Mouse (Mus musculus): ENCODE data around the gene Ppp1r15a.

The Ppp1r15a gene

DNA sequence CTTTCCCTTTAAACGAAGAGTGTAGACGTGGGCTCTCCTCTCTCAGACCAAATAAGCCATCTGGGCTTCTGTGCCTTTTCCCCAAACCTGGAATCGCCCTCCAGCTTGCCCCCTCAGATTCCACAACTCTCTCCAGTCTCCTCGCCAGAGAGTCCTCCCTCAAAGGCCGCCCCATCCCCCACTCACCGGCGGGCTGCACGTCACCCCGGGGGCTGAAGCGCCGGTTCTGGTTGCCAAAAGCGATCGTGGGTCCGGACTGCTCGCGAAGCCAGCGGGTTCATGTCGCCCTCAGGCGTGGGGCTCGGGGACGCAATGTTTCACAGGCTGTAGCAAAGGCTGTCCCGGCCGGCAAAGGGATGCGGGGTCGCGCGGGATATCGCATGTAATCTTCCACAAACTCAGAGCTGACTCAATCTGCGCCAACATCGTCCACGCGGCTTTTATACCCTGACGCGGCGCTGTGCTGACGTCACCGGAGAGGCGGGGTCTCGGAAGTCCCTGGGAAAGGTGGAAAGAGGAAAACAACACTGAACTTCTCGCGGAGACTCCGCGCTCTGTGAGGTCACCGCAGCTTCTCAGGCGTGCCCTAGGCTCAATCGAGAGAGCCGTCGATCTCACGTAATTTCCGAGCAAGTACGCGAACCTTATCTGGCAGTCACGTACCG lies at the start of gene Ppp1r15a, which contains the start of gene Plekha4:
Gene Ppp1r15a, minus strand, starts transcription at position 460 of the 665 bp plus-strand sequence.
Gene Plekha4, plus strand, starts transcription at position 522 of the 665 bp plus-strand sequence.
- peak; percentile 97 for DNase-seq (ENCODE audit: low read depth, low spot score)

DNA sequence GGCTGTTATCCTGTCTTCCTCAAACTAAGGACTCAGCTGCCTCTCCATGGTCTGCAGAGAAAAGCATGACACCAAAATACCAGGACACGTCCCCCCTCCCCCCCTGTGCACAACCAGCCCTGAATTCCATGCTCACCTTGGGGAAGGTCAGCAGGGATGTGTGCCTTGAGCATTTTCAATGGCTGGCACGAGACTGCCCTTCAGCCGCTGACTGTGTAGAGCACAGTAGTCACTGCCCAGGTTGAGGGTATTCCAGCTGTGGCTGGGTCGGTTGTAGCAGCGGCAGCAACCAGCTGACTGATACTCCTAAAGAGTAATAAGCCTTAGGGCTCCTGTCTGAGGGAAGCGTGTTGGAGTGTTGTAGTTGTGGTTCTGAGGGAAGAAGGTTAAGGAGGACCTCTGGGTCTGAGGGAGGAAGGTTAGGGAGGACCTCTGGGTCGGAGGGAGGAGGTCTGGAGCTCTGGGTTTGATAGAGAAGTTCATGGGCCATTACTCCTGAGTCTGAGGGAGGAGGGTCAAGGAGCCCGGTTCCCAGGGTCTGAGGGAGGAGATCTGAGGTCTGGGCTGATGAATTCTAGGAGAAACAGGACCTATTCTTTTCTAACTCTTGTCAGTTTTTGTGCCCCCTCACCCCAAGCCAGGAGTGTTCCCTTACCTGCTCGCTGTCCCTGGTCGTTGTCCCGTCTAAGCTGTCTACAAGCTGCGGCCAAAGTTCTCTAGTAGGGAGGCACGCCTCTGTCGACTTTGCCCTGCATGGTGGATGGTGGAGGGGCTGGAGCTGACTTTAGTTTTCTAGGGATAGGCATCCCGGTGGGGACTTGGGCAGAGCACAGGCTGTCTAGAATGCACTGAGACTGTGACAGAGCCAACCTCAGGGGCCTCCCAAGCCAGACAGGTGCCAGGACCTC lies 48.7 kb upstream of the Ppp1r15a start:
- no peak for DNase-seq (ENCODE audit: low read depth, low spot score)

DNA sequence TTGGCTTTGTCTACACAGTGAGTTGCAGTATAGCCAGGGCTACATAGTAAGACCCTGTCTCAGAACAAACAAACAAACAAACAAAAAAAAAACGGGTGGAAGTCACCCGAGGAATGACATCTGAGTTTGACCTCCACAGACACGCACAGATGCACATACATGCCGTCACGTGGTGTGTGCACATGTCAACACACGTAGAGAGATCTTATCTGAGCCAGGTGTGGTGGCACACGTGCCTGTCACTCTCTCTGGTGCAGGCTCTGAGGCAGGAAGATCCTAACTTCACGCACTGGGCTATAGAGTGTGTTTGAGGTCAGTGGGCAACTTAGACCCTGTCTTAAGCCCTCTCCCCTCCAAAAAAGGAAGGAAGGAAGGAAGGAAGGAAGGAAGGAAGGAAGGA lies 47.9 kb upstream of the Ppp1r15a start:
- no peak for DNase-seq (ENCODE audit: low read depth, low spot score)

DNA sequence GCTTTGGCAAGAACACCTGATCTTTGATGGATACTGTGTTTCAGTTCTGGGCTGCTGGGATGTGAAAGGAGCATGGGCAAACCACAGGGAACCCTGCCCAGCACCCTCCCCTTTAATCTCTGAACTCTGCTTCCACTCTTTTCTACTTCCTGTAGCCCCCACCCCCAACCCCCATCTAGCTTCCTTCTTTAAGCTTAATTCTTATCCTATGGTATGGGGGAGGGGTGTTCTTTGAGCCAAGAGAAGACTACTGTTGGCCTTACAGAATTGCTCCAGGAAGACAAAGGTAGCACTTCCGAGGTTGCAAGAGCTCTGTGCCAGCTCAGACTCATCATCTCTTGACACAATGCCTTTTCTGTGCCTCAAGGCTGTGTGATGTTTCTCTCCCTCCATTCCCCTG lies 45.9 kb upstream of the Ppp1r15a start:
- DNase-seq (ENCODE audit: low read depth, low spot score): no peak

DNA sequence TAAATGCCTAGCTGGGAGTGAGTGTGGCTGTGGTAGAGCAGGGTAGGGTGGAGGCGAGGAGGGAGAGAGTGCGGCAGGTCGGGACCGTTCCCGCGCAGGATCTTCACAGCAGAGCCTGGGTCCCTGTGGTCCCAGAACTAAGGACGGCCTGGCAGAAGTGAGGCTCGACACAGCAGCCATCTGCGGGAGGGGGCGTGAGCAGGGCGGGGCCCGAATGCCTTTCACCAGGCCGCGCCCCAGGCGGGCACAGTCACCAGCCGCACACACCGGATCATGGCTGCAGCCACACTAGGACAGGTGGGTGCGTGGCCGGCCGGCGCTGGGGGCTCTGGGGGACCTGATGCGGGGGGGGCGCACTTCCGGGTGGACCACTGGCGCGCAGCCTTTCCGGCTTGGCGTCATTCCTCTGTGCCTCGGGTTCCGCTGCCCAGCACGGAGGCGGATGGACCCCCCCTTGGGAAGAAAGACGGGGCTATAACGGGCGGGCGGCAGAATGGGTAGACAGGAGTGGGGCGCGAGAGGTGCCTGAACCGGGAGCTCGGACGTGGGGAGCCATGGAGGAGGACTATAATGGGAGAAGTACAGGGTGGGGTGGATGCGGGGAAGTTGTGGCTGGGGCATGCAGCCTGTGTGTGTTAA lies 44.2 kb upstream of the Ppp1r15a start, which contains the start of gene Bcat2:
Gene Bcat2, plus strand, starts transcription at position 51 of the 639 bp plus-strand sequence.
- DNase-seq (ENCODE audit: low read depth, low spot score): peak; percentile 63

DNA sequence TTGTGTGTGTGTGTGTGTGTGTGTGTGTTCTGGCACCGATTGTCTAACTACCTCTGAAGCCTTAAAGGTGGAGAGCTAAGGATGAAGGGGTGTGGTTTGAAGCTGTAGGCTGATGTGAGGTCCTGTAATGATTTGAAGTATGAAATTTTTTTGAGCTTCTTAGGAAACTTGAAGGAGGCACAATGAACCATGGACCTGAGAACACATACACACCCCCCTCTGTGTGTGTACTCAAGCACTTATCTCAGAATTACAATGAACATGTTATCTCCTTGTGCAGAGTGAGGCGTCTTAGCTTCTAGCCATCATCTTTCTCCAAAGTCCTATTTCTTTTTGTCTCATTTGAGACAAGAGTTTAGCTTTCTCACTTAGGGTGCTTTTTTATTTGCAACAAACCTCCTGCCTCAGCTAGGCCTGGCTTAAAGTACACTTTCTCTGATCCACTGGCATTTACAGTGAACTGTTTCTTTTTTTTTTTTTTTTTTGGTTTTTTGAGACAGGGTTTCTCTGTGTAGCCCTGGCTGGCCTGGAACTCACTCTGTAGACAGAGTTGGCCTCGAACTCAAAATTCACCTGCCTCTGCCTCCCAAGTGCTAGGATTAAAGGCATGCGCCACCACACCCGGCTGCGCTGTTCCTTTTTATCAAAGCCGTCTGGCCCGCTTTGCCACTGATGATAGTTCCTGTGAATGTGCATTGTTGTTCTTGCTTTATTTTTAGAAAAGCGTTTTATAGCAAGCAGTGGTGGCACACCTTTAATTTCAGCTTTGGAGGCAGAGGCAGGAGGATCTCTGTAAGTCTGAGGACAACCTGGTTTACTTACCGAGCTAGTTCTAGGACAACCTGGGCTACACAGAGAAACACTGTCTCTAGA lies 42.8 kb upstream of the Ppp1r15a start:
- no peak for DNase-seq (ENCODE audit: low read depth, low spot score)

DNA sequence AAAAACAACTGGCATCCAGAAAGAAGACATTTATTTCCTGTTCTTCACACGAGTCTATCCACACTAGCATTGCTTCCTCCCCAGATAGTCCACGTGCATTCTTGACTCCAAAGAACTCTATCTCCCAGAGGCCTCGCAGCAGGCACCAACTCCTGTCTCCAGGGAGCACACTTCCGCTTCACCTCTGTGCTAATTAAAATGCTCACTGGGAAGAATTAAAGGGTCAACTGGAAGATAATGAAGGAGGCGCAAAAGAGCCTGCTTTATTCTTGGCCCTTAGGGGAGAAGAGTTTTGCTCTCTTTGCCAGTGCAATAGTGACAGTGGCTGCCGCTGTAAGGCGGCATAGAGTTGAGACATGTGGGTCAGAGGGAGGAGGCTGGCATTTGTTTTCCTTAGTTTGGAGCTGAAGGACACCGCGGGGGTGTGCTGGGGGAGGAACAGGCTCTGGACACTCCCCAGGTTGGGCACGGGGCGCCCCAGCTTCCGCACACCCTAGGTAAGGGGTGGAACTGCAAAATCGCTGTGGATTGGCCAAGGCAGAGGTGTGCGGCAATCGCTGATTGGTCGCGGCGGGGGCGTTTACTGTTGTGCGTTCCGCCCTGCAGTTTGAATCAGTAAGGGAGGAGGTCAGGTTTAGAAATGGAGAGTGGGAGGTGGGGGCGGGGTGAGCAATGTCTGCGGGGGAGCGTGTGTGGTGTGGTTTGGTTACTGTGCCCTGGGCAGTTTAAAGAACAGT lies 41.9 kb upstream of the Ppp1r15a start:
- DNase-seq (ENCODE audit: low read depth, low spot score): peak; percentile 92

DNA sequence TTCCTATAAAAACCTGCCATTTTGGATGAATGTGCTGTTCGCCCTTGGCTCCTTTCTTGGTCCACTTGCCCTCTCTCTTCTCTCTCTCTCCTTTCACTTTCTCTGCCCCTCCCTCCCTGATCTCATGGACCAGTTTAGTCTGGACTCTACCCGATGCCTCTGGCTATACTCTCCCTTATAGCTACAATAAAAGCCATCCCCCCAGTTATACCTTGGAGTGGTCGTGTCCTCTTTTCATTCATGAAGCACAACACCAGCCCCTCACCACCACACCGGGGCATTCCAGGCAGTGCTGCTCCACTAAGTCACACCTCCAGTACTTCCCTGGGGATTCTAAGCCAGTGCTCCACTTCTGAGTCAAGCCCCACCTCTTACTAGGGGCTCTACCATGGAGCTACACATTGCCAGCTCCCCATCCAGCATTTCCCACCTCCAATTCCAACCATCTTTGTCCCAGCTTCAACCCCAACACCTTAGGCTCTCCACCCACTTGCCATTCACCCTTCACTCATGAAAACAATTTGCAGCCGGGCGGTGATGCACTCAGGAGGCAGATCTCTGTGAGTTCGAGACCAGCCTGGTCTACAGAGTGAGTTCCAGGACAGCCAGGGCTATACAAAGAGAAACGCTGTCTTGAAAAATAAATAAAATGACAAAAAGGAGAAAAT lies 41.2 kb upstream of the Ppp1r15a start:
- no peak for DNase-seq (ENCODE audit: low read depth, low spot score)

DNA sequence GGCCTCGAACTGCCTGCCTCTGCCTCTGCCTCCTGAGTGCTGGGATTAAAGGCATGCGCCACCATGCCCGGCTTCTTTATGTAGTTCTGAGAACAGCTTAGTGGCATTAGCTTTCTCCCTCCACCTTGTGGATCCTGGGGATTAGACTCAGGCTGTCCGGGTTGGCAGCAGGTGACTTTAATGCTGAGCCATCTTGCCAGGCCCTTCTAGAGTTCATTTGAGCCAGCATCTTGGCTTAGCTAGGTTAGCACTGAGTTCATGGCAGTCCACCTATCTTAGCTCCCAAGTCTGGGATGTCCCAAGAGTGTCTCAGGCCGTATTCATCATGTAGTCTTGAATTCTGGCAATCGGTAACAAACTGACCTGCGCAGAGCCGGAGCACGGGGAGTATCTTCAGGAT lies 39.4 kb upstream of the Ppp1r15a start:
- DNase-seq (ENCODE audit: low read depth, low spot score): no peak

DNA sequence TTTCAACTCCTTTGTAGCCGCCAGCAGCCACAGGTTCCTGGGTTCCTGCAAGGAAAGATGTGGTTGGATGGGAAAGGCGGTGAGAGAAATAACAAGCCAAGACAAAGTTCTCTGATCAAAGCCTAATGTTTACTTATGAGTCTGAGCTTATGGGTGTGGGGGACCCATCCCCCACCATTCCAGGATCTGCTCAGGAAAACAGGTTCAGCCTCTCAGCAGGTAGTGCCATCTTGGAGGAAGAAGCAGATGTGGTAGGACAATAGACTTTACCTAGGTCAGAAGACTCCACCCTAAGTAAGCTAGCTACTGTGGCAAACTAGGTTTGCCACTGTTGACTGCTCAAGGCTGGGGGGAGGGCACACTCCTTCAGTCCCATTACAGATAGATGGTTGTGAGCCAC lies 38.7 kb upstream of the Ppp1r15a start:
- no peak for DNase-seq (ENCODE audit: low read depth, low spot score)

DNA sequence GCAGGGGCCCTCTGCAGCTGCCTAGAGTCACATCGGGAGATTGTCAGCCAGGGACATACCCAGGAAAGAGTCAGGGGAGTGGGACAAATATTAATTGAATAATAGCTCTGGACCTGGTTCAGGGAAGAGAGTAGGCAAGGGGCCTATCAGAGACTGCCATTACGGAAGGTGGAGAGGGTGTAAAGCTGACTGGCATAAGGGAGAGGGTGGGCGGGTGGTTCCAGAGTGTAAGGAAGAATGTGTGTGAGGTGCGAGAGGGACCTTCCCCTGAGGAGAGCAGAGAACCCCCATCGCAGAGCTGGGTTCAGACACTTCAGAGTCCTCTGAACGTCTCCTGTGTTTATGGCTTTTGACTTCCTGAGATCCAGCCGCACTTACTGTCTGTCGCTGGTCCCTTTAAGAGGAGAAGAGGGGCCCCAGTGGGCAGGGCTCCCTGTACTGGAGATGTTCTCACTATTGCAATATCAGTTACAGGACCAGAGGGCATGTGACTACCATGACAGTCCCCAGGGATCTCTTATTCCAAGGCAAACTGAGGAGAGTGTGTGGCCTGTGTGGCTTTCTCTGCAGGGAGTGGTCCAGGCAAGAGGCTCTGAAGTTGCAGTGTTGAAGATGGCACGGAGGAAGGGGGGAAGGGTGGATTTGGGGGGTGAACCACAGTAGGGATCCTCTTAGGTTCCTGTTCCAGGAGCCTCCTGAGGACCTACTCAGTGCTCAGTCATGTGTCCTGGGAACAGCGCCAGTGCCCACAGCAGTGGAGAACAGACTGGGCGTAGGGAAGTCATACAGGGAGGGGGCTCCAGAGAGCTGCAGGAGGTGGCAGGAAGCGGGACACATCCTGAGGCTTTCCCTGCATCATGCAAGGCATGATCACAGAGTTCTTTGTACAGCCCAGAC lies 35.8 kb upstream of the Ppp1r15a start:
- DNase-seq (ENCODE audit: low read depth, low spot score): no peak

DNA sequence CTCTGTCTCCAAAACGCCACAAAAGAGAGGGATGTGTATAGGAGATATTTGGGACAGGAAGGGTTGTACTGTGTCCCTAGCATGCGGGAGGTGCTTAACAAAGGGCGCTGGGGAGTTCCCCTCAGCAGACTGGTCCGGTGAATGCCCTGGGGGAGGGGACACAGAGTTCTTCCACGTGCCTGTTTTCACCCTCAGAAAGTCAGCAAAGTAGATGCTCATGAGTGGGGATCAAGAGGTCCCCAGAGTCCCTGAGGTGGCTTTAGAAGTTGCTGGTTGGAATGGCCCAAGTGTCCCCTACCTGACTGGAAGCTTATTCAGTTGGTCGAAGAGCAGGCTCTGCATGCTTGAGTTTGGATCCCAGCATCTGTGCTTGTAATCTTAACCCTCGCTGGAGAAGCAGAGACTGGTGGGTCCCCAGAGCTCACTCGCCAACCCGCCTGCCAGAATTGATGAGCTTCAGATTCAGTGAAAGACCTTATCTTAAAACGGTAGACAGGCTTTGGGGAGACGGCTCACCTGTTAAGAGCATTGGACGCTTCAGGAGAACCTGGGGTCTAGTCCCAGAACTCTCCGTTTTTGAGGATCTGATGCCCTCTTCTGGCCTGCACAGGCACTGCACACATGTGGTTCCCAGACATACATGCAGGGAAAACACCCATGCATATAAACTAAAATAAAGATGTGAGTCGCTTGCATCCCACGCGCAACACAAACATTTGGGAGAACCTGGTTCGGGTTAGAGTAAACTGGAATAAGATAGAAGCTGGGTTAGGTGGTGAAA lies 35.0 kb upstream of the Ppp1r15a start:
- DNase-seq (ENCODE audit: low read depth, low spot score): peak; percentile 78

DNA sequence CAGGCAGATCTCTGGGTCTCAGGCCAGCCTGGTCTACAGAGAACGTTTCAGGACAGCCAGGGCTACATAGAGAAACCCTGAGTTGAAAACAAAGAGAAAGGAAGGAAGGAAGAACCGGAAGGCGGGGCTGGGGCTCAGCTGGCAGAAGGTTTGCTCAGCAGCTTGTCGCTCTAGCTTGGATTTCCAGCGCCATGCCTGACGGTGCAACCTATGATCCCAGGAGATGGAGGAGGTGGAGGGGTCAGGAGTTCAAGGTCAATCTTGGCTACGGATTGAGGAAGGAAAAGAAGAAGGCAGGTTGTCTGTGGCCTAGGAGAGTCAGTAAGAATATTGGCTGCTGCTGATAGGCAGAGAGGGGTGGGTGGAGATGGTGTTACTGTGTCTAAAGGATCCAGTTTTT lies 34.2 kb upstream of the Ppp1r15a start:
- DNase-seq (ENCODE audit: low read depth, low spot score): no peak

DNA sequence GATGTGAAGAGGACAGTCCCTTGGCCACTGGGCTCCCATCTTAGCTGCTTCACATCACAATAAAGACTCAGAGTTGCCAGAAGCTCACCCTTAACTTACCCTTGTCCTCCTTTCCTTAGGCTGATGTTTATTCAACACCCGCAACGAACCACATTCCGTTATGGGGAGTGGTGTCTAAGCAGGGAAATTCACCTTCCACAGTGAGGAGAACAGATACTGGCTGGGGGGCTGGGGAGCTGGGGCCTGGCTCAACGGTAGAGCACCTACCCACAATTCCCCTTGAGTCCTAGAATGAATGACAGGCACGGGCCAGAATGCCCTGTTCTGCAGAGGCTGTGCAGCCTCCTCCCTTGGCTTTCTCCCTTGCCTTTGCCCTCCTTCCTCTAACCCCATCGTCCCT lies 32.8 kb upstream of the Ppp1r15a start:
- DNase-seq (ENCODE audit: low read depth, low spot score): no peak

DNA sequence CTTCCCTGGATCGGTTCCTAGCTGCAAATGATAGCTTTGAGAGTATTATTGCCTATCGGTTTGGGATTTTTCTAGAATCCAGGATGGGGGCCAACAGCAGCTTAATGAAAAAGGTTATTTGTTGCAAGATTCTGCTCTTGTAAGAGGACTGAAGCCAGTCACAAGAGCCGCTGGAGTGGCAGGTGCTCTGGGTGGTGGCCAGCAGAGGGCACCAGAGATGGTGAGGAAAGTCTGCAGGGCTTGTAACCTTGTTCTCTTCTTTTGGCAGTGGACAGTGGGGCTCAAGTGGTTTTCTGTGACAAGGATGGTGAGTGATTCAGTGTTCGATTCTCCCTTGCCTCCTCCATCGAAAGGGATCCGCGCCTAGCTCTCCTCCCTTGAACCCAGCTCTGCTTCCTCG lies 29.7 kb upstream of the Ppp1r15a start:
- DNase-seq (ENCODE audit: low read depth, low spot score): peak; percentile 65

DNA sequence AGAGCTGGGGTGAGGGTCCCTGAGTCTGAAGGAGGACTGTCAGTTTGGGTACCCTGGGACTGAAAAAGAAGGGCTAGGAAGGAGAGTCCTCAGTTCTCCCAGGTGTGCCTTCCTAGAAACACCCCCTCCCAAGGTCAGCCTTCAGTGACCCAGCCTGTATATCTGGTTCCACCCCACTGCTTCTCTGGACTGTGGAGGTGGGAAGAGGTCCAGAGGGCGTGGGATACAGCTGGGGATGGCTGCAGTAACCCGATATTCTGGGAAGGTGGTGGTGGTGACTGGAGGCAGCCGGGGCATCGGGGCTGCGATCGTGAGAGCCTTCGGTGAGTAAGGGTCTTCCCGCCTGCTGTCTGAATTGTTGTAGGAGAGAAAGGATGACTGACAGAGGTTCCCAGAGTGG lies 28.7 kb upstream of the Ppp1r15a start, which contains the start of gene Hsd17b14:
Gene Hsd17b14, plus strand, starts transcription at position 150 of the 400 bp plus-strand sequence.
- no peak for DNase-seq (ENCODE audit: low read depth, low spot score)

DNA sequence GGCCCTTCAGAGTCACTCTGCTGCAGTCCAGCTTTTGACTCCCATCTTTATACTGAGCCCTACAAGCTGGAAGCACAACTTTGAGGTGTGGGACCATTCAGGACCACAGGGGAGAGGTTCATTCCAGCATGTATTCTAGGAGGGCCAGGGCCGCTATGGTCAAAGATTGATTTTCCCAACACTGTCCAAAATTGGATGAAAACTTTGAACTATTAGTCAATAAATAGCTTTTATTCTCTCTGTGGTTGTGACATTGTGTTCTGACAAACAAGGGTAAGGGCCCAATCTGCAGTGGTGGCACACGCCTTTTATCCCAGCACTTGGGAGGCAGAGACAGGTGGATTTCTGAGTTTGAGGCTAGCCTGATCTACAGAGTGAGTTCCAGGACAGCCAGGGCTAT lies 27.9 kb upstream of the Ppp1r15a start:
- no peak for DNase-seq (ENCODE audit: low read depth, low spot score)

DNA sequence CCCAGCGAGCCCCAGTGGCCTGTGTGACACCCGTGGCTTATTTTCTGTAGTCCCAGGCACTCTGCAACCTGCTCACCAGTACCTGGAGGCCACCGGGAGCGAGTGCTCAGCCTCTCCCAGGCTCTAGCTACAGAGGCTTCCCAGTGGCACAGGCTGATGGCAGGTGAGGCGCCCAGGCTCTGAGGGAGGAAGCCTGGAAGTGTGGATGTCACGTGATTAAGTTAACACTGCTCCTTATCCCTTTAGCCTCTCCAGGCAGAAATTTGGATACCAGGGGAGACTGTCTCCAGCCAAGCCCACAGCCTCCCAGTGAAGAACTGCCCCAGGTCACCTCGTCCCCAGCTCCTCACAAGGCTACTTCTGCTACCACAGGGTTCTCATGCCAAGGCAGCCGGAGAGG lies 27.5 kb upstream of the Ppp1r15a start:
- DNase-seq (ENCODE audit: low read depth, low spot score): no peak
